Mouse (Mus musculus) midbrain, embryonic 10.5 days (tissue): ENCODE results near the gene Kbtbd3. TPM values are rescaled to one million over a fixed set of nuclear protein-coding genes. Genes with fewer than 3 reads are reported as not detected.

Experiments
- DNase-seq: peaks from one replicate; pipeline ENCODE4 v3.0.0-alpha.2; 2017; ENCODE audit warnings: low spot score
- H3K27ac ChIP-seq: fragments of 300-500 bp; sonication (generic); replicated peaks from 2 replicates; pipeline ENCODE4 v1.5.1; 2016; ENCODE audit warnings: mild to moderate bottlenecking
- H3K27me3 ChIP-seq: fragments of 300-500 bp; sonication (generic); 2 replicates; pipeline ENCODE4 v1.6.1; 2016; ENCODE audit warnings: low read depth, mild to moderate bottlenecking; ENCODE audit not compliant: poor library complexity, severe bottlenecking
- H3K36me3 ChIP-seq: fragments of 300-500 bp; sonication (generic); 2 replicates; pipeline ENCODE4 v1.6.1; 2016; ENCODE audit warnings: mild to moderate bottlenecking, moderate library complexity
- H3K4me1 ChIP-seq: fragments of 300-500 bp; sonication (generic); 2 replicates; pipeline ENCODE4 v1.6.1; 2016
- H3K4me3 ChIP-seq: fragments of 300-500 bp; sonication (generic); 2 replicates; pipeline ENCODE4 v1.5.1; 2016; ENCODE audit warnings: mild to moderate bottlenecking, moderate library complexity
- H3K9me3 ChIP-seq: fragments of 300-500 bp; sonication (generic); replicated peaks from 2 replicates; pipeline ENCODE4 v1.6.1; 2016; ENCODE audit warnings: mild to moderate bottlenecking
- WGBS: fragments of 180-500 bp; shearing (Covaris S2); methylation state at CpG from one replicate; pipeline ENCODE4 v1.1.7; 2016; 5-methylcytosine and 5-hydroxymethylcytosine counted together
- polyA plus RNA-seq: library from polyadenylated mRNA; unstranded; fragments of >200 nt; fragmentation: Nextera tagmentation; extraction: Ambion mirVana; gene quantifications from 2 replicates; pipeline ENCODE4 v1.2.1, GENCODE M21; 2016

Kbtbd3 gene
- 6.4 and 6.6 TPM in 2 replicates for polyA plus RNA-seq

- H3K36me3 ChIP-seq = peaks cover 3% of the 10 kb centered on the region; the same call in 1 of the 2 replicates
- DNase-seq = peak; percentile 99
- peaks cover 26% of the 10 kb centered on the region for H3K4me1 ChIP-seq
- no peaks in the 10 kb centered on the region for H3K9me3 ChIP-seq
- WGBS = under 1% methylated on average over 53 of the region's 53 CpGs
- peak within 1 kb of the TSS; percentile 62 for H3K4me3 ChIP-seq
- H3K27me3 ChIP-seq = no peaks in the 10 kb centered on the region
- peak within 1 kb of the TSS; percentile 94 for H3K27ac ChIP-seq
Observed at GRCm38 (mm10) chr9:4309351-4310085, at the start of gene Kbtbd3, which contains the start of gene Aasdhppt. TSS of gene Kbtbd3 (plus strand) at chr9:4309833. TSS of gene Aasdhppt (minus strand) at chr9:4309471.

GRCm38 (mm10) chr9:4259841-4260745 lies 49.5 kb upstream of the Kbtbd3 start:
- DNase-seq = peak; percentile 70
- Histone ChIP-seq H3K9me3 (peaks cover 30% of the 10 kb centered on the region), H3K4me1 (no peaks in the 10 kb centered on the region), H3K36me3 (no peaks in the 10 kb centered on the region), H3K27ac (no peak overlapping the region), H3K27me3 (no peaks in the 10 kb centered on the region), H3K4me3 (peak overlapping the region; percentile 42)
- 52% methylated on average over 65 of the region's 65 CpGs for WGBS

GRCm38 (mm10) chr9:4260746-4261090 lies 48.9 kb upstream of the Kbtbd3 start:
- DNase-seq = no peak
- Histone ChIP-seq H3K36me3 (no peaks in the 10 kb centered on the region), H3K4me3 (peak overlapping the region; percentile 42), H3K4me1 (no peaks in the 10 kb centered on the region), H3K9me3 (peaks cover 30% of the 10 kb centered on the region), H3K27me3 (no peaks in the 10 kb centered on the region), H3K27ac (no peak overlapping the region)
- WGBS = 66% methylated on average over 12 of the region's 12 CpGs

- 97% methylated on average over 3 of the region's 3 CpGs for WGBS
Observed at GRCm38 (mm10) chr9:4266881-4267280, 42.8 kb upstream of the Kbtbd3 start.

GRCm38 (mm10) chr9:4283850-4284249 lies 25.8 kb upstream of the Kbtbd3 start:
- Histone ChIP-seq H3K36me3 (peaks cover 14% of the 10 kb centered on the region), H3K27me3 (no peaks in the 10 kb centered on the region), H3K27ac (no peak overlapping the region), H3K9me3 (no peaks in the 10 kb centered on the region; the same call in 1 of the 2 replicates), H3K4me3 (no peak overlapping the region), H3K4me1 (peaks cover 4% of the 10 kb centered on the region)
- 14% methylated on average over 3 of the region's 3 CpGs for WGBS
- DNase-seq = no peak

More at GRCm38 (mm10) chr9:4266881-4267280, 42.8 kb upstream of the Kbtbd3 start:
- Histone ChIP-seq H3K9me3 (peaks cover 5% of the 10 kb centered on the region; the same call in 1 of the 2 replicates), H3K27me3 (no peaks in the 10 kb centered on the region), H3K27ac (no peak overlapping the region), H3K4me1 (no peaks in the 10 kb centered on the region), H3K36me3 (no peaks in the 10 kb centered on the region), H3K4me3 (no peak overlapping the region)
- no peak for DNase-seq

- H3K4me1 ChIP-seq = no peaks in the 10 kb centered on the region
- H3K4me3 ChIP-seq = no peak overlapping the region
- 97% methylated on average over 2 of the region's 2 CpGs for WGBS
- H3K36me3 ChIP-seq = peaks cover 66% of the 10 kb centered on the region
- H3K27me3 ChIP-seq = no peaks in the 10 kb centered on the region
- no peak overlapping the region for H3K27ac ChIP-seq
- no peak for DNase-seq
- no peaks in the 10 kb centered on the region for H3K9me3 ChIP-seq
Observed at GRCm38 (mm10) chr9:4300466-4300865, 9.2 kb upstream of the Kbtbd3 start.

- Histone ChIP-seq H3K27me3 (no peaks in the 10 kb centered on the region), H3K4me3 (no peak overlapping the region), H3K4me1 (peaks cover 16% of the 10 kb centered on the region), H3K9me3 (no peaks in the 10 kb centered on the region), H3K36me3 (peaks cover 31% of the 10 kb centered on the region), H3K27ac (no peak overlapping the region)
- DNase-seq = no peak
- 73% methylated on average over 1 of the region's 1 CpGs for WGBS
Observed at GRCm38 (mm10) chr9:4304867-4305266, 4.8 kb upstream of the Kbtbd3 start.

- Histone ChIP-seq H3K36me3 (peaks cover 3% of the 10 kb centered on the region; the same call in 1 of the 2 replicates), H3K4me1 (peaks cover 26% of the 10 kb centered on the region), H3K9me3 (no peaks in the 10 kb centered on the region), H3K4me3 (peak overlapping the region; percentile 62), H3K27me3 (no peaks in the 10 kb centered on the region), H3K27ac (peak overlapping the region; percentile 94)
- WGBS = under 1% methylated on average over 36 of the region's 36 CpGs
- DNase-seq = no peak
Observed at GRCm38 (mm10) chr9:4308628-4309350, 844 bp upstream of the Kbtbd3 start.

GRCm38 (mm10) chr9:4310706-4311105 lies 1.1 kb downstream of the Kbtbd3 start:
- H3K27ac ChIP-seq = peak overlapping the region; percentile 94; the same call in 1 of the 2 replicates
- no peak for DNase-seq
- WGBS = 87% methylated on average over 3 of the region's 3 CpGs
- H3K36me3 ChIP-seq = peaks cover 2% of the 10 kb centered on the region; the same call in 1 of the 2 replicates
- no peaks in the 10 kb centered on the region for H3K9me3 ChIP-seq
- peak overlapping the region; percentile 62 for H3K4me3 ChIP-seq
- no peaks in the 10 kb centered on the region for H3K27me3 ChIP-seq
- H3K4me1 ChIP-seq = peaks cover 26% of the 10 kb centered on the region

- DNase-seq = no peak
- H3K27me3 ChIP-seq = no peaks in the 10 kb centered on the region
- H3K9me3 ChIP-seq = no peaks in the 10 kb centered on the region
- H3K27ac ChIP-seq = no peak overlapping the region
- no peaks in the 10 kb centered on the region for H3K36me3 ChIP-seq
- 91% methylated on average over 3 of the region's 3 CpGs for WGBS
- H3K4me3 ChIP-seq = no peak overlapping the region
- peaks cover 26% of the 10 kb centered on the region for H3K4me1 ChIP-seq
Observed at GRCm38 (mm10) chr9:4311162-4311561, 1.5 kb downstream of the Kbtbd3 start.

GRCm38 (mm10) chr9:4313946-4314345 lies 4.3 kb downstream of the Kbtbd3 start:
- WGBS = 87% methylated on average over 4 of the region's 4 CpGs
- no peaks in the 10 kb centered on the region for H3K27me3 ChIP-seq
- H3K9me3 ChIP-seq = no peaks in the 10 kb centered on the region
- DNase-seq = no peak
- H3K4me3 ChIP-seq = no peak overlapping the region
- H3K27ac ChIP-seq = no peak overlapping the region
- no peaks in the 10 kb centered on the region for H3K36me3 ChIP-seq
- H3K4me1 ChIP-seq = peaks cover 10% of the 10 kb centered on the region

GRCm38 (mm10) chr9:4315746-4316145 lies 6.1 kb downstream of the Kbtbd3 start:
- peaks cover 3% of the 10 kb centered on the region for H3K4me1 ChIP-seq
- H3K36me3 ChIP-seq = no peaks in the 10 kb centered on the region
- no peak for DNase-seq
- no peaks in the 10 kb centered on the region for H3K27me3 ChIP-seq
- H3K9me3 ChIP-seq = no peaks in the 10 kb centered on the region
- WGBS = 78% methylated on average over 2 of the region's 2 CpGs
- H3K27ac ChIP-seq = no peak overlapping the region
- H3K4me3 ChIP-seq = no peak overlapping the region
